Mouse (Mus musculus): ENCODE results near the gene Maip1.

GRCm38 (mm10) chr1:57392417-57392816 is 13.7 kb upstream of the Maip1 start:
- TF ChIP-seq CTCF (IDR thresholded peaks at IDR 0.05; ENCODE audit: low read depth, low read length): no peak
- no peak for TF ChIP-seq POLR2A (IDR thresholded peaks at IDR 0.05; ENCODE audit: borderline replicate concordance, low read depth, low read length)
